Mouse (Mus musculus): ENCODE measurements around the gene Awat1. TPM values are rescaled to one million over a fixed set of nuclear protein-coding genes. Genes with fewer than 3 reads are reported as not detected.

The Awat1 gene
- polyA plus RNA-seq, 1 experiment from 2014 or later: not detected

- Histone ChIP-seq H3K27ac (peak within 1 kb of the TSS; percentile 68), H3K4me2 (replicated peaks) (peak within 1 kb of the TSS; percentile 62), H3K9ac (peak within 1 kb of the TSS; percentile 60), H3K36me3 (no peaks in the 10 kb centered on the region), H3K27me3 (replicated peaks) (no peaks in the 10 kb centered on the region), H3K4me1 (replicated peaks) (no peaks in the 10 kb centered on the region), H3K4me3 (replicated peaks) (peak within 1 kb of the TSS; percentile 52), H3K9me3 (no peaks in the 10 kb centered on the region)
- peak; percentile 100 for ATAC-seq
- 21% methylated on average over 62 of the region's 62 CpGs for WGBS
These were observed 54.0 kb downstream of the Awat1 start, which contains the start of gene Pdzd11 for GRCm38 (mm10) chrX:100625802-100626793. Pdzd11 (minus strand) TSS chrX:100626568.

Other genes with a start within 250 kb of the Awat1 start
- not detected in 2 replicates for gene Otud6a, start 143.2 kb upstream of the Awat1 start, polyA plus RNA-seq (2015; fragmentation: Nextera tagmentation; extraction: Ambion mirVana)
- 0.52 and 0.90 TPM in 2 replicates for gene Awat2, start 129.5 kb upstream of the Awat1 start, polyA plus RNA-seq (2015; fragmentation: Nextera tagmentation; extraction: Ambion mirVana)
- gene Igbp1, start 78.0 kb upstream of the Awat1 start, polyA plus RNA-seq (2015; fragmentation: Nextera tagmentation; extraction: Ambion mirVana): 36.8 and 37.1 TPM in 2 replicates
- not detected in 2 replicates for gene Dgat2l6, start 47.4 kb upstream of the Awat1 start, polyA plus RNA-seq (2015; fragmentation: Nextera tagmentation; extraction: Ambion mirVana)
- gene P2ry4, start 22.6 kb downstream of the Awat1 start, polyA plus RNA-seq (2015; fragmentation: Nextera tagmentation; extraction: Ambion mirVana): 0.16 and 0.24 TPM in 2 replicates
- gene Arr3, start 33.2 kb downstream of the Awat1 start, polyA plus RNA-seq (2015; fragmentation: Nextera tagmentation; extraction: Ambion mirVana): not detected in 2 replicates
- gene Kif4, start 53.5 kb downstream of the Awat1 start, polyA plus RNA-seq (2015; fragmentation: Nextera tagmentation; extraction: Ambion mirVana): 21.5 and 22.4 TPM in 2 replicates
- gene Pdzd11, start 54.3 kb downstream of the Awat1 start, polyA plus RNA-seq (2015; fragmentation: Nextera tagmentation; extraction: Ambion mirVana): 77.3 and 79.7 TPM in 2 replicates
- gene Gdpd2, start 157.6 kb downstream of the Awat1 start, polyA plus RNA-seq (2015; fragmentation: Nextera tagmentation; extraction: Ambion mirVana): 0.50 and 1.3 TPM in 2 replicates
- gene Dlg3, start 195.5 kb downstream of the Awat1 start, polyA plus RNA-seq (2015; fragmentation: Nextera tagmentation; extraction: Ambion mirVana): 2.5 and 3.0 TPM in 2 replicates

All from intestine, embryonic 15.5 days (tissue).